Mouse (Mus musculus): ENCODE measurements around the gene Zcchc7.

DNA sequence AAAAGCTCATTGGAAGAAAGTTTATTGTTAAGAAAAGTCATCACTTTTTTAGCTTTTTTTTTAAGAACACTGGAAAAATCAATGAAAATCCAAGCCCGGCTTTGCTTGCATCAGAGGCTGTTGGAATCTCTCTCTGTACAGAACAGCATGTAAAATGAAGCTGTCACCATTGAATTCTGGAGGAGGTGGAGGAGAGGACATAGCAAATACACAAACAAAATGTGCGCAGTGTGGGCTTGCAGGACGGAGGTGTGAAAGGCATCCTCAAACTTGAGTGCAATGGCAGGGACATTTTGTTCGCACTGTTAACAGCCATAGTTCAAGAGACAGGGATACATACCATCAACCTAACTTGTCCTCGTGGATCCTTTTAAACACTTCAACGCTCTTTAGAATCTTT is 176.1 kb downstream of the Zcchc7 start:
- no peak for TF ChIP-seq GATA1 (IDR thresholded peaks at IDR 0.05; ENCODE audit: borderline replicate concordance, low read length)
- no peak for TF ChIP-seq FLI1 (IDR thresholded peaks at IDR 0.05; ENCODE audit: low read length)

Data from megakaryocyte, embryonic 14.5 days (primary cell).